Mouse (Mus musculus): ENCODE data around the gene Cds2.

GRCm38 (mm10) chr2:132301436-132301835 lies 38.5 kb downstream of the Cds2 start:
- TF ChIP-seq EP300 (IDR thresholded peaks at IDR 0.05; ENCODE audit: low read depth) = no peak
- no peak for TF ChIP-seq CTCF (IDR thresholded peaks at IDR 0.05; ENCODE audit: low read depth)

Data from heart, postnatal 0 days (tissue).